Mouse (Mus musculus): Measurements from ENCODE around the gene Smim12.

Gene Smim12

DNA sequence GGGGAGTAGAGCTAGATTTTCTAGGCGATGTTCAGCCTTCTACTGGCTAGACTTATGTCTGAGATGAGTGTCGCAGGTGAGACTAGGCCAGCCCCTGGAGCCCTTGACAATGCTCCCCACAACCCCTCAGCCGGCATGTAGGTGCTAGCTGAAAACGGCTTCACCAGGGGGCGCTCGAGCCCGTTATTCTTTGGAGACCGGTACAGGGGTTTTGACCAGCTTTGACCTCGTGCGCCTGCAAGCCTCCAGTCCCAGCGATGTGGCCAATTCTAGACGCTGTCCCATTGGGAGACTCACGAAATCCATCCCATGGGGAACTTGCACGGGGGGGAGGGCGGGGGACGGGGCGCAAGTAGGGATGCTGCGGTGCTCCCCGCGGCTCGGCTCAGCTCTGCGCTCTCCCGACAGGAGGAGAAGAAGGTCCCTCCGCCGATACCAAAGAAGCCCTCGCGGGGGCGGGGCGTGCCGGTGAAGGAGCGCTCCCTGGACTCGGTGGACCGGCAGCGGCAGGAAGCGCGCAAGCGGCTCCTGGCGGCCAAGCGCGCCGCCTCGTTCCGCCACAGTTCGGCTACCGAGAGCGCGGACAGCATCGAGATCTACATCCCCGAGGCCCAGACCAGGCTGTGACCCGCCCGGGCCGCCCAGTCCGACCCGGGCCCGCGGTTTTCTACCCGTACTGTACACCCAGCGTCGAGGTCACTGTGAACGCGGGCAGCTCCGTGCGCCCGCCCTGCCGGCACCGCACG is 7.7 kb upstream of the Smim12 start:
- peak; percentile 3; the same call in 1 of the 2 replicates for ATAC-seq (ENCODE audit: low TSS enrichment)

DNA sequence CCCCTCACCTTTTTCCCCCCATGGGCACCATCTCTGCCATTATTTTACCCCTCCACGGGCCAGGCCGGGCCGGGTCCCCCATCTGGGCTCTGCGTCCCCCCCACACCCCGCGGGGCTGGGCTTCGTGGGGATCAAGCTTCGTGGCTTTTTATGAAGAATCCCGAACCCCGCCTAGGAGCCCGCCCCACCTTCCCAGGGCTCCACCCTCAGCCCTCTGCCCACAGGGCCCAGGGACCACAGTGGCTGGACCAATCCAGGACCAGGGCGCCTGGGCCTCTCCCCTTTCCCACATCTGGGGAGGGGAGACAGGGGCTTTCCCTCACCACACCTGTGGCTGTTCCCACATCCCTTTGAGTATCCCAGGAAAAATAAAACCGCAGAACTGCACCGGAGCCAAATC is 7.0 kb upstream of the Smim12 start:
- no peak for ATAC-seq (ENCODE audit: low TSS enrichment)

DNA sequence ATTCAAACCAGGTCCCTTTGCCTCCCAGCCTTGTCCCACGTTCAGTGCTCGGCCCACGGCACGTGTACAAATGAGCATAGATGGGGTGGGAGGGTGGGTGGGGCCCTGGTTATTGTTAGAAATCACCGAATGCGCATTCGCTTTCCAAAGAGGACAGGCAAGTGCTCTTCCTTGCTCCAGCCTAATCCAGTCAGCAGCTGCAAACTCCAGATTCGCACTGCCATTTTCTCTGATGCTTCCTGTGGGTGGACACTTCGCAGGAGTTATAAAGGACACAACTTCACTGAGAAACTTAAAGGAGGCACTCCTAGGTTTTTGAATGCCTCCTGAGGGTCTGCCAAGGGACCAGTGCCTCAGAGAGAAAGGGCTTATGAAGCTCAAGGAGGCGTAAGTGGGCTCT is 6.3 kb upstream of the Smim12 start:
- 0 out of 2 replicates have a peak, but pooled peaks have one; percentile 8 for ATAC-seq (ENCODE audit: low TSS enrichment)

DNA sequence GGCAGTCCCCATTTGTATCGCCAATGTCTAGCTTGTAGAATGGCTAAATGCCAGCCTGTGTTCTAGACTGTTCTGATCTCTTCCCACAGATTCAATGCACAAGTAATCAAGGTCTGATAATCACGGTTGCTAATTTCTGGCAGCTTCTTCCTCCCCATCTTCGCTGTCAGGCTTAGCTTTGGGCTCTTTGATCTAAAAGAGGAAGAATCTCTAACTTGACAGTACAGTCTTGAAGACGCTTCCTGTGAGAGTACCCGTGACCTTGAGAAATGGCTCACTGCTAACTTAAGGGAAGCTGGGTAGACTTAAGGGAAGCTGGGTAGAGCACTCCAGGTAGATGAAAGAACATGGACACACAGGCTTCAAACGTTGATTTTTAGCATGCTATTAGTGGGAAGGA is 888 bp upstream of the Smim12 start:
- ATAC-seq (ENCODE audit: low TSS enrichment): no peak

DNA sequence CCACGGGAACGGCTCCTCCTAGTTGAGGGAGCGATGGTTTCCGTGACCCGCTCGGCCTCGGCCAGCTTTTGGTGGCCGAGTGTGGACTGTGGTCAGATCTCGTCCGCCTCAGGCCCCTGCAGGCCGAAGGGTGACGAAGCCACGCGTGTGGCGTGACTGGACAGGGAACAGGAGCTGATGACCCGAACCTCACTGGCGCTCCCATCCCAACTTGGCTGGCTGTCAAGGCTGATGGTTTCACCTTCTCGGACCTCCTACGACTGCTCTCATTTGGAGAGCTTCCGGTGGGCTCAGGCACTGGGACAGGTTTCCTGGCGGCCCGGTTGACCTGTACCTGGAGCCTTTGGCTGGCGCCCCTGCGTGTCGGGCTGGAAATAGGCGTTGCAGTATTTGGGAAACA is 369 bp downstream of the Smim12 start:
- peak; percentile 14; the same call in 1 of the 2 replicates for ATAC-seq (ENCODE audit: low TSS enrichment)

DNA sequence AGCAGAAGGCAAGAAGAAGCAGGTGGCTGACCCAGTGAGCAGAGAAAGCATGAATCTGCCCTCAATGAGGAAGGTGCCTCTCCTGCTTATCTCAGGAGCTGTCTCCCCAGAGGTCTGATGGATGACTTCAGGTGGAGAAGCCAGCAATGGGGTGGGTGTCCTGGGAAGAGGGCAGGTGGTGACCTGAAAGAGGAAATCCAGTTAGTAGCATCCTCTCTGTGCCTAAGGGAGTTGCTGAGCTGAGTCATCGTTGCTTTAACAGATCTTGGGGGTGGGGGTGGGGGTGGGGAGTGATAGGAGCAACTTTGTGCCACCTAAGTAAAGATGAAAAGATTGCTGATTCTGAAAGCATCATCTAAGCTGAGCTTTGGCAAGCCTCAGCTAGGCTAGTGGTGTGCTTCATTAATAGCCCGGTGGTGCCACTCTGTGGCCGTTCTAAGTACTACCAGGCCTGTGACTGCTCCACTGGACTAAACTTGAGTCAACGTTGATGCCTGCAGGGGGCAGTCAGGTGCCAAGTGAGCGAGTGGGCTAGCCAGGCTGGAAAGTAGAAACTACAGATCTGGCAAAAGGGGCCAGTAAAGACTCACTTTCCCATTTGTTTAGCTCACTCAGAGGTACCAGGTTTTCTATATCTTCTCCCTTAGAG is 6.2 kb downstream of the Smim12 start:
- ATAC-seq (ENCODE audit: low TSS enrichment): peak; percentile 94

DNA sequence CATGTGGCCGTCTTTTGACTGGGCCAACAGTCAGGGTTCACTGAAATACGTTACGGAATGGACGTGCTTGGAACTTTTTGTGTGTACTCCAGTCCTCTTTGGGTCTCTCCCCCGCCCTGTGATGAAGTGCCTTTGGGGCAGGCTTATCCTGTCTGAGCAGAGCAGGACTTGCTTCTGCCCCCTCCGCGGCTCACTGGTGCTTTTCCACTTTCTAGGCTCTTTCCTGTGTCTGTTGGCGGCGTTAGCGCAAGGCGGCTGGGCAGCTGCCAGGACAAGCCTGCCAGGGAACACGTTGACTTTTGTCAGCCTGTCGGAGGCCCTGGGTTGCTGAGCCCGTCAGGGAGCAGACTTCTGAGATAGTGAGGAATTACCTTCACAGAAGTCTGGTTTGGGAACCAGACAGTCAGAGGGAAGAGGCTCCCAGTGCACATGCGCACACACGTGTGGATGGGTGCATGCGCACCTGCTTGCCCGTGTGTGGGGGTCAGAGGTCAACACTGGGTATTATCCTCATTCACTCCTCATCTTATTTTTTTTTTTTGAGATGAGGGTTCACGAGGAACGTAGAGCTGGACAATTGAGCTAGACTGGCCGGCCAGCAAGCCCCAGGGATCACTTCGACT is 8.5 kb downstream of the Smim12 start:
- peak; percentile 49 for ATAC-seq (ENCODE audit: low TSS enrichment)

DNA sequence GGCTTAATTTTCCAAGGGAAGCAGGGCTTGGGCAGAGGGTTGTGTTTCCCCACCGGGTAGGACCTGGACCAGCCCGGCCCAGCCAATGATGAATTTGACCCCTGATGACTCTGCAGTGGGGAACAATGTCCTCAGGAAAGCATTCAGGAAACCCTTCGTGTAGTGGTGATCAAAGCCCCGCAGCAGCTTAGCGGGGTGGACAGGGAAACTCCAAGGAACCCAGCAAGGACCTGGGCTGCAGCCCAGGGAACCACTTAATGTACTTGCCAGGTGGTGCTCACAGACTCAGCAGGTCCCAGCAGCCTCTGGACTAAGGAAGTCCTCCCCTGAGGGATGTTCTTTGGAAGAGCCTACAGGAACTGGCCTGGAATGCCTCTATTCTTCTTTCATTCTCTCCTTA is 13.2 kb downstream of the Smim12 start:
- ATAC-seq (ENCODE audit: low TSS enrichment): no peak

DNA sequence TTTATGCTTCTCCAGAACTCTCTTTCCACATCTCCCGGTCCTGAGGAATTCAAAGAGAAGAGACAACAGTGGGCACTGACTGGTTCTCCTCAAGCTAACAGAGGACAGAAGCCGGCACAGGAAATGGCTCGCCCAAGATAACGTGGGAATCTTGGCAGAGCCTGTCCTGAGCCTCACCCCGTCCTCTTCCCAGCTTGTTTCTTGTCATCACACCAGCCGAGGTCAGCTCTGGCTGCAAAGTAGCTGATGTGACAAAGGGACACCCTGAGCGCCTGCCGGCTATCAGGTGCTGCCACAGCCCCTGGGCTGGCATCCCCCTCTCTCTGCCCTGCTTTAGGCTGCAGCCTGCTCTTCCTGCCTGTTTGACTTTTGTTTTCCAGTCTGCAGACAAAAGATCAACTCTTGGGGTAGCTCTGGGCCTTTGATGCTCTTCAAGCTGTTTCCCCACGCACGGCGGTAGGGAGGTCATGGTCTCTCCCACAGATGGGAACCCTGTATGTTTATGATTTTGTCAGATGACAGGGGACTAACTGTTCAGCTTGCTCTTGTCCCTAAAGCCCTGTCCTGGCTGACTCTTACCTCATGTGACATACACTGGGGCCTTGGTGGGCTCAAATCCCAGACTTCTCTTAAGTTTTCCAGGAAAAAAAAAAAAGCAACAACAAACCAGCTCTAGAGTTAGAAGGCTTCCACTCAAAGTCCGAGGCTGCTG is 14.8 kb downstream of the Smim12 start:
- ATAC-seq (ENCODE audit: low TSS enrichment): no peak

DNA sequence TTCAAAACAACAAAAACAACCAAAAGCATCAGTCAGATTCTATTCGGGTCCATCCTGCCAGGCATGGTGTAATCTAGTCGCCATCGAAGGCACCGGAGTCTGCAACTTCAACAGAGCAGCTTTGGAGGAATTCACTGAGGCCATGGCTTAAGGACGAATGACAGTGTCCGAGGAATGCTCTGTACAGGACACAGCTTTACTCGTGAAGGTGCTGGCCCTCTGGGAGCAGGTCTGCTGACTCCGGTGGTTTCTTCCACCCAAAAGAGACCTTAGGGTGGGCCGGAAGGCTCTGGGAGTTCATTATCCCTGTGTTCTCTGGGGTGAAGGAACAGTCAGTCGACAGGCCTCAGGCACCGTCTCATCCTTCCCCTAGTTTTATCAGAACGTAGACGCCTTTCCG is 18.0 kb downstream of the Smim12 start:
- no peak for ATAC-seq (ENCODE audit: low TSS enrichment)

DNA sequence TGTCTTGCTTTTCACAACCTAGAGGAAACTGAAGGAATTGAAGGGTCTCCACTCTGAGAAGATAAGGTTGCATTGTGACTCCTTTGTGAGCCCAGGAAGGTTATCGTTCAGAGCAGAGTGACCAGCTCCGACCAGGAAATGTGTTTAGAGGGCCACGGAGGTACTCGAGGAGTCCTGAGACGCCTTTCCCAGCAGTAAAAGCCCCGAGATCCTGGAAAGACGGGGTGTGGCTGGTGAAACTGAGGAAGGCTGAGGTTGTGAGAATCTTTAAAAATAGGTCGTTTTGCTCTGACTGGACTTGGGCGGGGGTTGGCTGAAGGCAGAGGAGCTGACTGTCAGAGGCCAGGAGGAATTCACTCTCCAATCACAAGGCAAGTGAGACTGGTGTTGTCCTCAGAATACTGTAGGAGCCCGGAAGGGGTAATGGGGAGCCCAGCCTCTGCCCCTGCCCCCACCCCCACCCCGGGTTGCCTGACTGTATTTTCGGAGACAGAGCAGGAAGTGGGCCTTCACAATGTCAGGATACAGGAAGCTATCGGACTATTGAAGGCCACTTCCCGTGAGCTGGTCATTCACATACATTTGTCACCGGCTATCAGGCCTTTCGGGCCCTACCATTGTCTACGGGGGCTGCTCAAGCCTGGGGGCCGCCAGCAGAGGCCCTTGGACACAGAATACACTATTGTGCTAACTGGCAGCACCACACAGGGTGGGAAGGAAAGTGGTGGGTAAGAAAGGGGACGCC is 20.0 kb downstream of the Smim12 start:
- ATAC-seq (ENCODE audit: low TSS enrichment): no peak

DNA sequence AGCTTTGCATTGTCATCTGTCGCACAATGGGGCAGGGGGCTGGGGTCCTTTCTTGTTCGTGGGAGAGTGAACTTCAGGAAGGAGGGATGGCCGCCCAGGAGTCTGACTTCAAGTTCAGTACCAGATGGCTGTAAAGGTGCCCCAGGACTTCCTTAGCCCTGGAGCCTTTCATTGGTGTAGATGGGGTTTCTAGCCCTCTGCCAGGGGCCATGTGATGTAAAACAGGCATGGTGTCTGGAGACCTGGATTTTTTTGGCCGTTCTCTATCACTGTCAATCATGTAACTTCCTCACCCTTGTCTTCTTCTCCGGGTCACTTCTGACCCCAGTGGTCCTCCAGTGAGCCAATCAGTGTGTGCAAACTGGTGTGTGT is 20.6 kb downstream of the Smim12 start:
- ATAC-seq (ENCODE audit: low TSS enrichment): no peak

DNA sequence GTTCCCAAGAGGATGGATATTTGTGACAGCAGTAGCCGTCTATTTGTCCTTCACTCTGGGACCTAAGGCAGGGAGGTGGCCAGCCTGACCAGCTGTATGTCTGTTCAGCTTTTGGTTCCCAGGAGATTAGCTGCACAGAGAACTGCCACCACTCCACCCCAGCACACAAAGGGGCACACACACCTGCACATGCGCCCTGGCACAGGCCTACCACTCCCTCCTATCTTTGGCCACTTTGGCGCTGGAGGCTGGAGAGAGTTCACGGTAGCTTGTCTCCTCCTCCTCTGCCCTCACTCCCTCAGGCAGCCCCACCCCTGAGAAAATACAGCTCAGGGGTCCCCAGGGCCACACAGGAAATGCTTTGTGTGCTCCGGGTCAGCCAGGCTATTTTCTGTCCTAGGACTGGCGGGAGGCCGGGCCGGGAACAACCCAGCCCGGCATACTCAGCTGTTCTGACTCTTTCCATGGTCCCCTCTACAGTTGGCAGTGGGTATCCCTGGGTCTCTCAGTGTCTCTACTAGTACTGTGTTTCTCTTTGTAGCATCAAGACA is 34.9 kb downstream of the Smim12 start:
- ATAC-seq (ENCODE audit: low TSS enrichment): no peak

DNA sequence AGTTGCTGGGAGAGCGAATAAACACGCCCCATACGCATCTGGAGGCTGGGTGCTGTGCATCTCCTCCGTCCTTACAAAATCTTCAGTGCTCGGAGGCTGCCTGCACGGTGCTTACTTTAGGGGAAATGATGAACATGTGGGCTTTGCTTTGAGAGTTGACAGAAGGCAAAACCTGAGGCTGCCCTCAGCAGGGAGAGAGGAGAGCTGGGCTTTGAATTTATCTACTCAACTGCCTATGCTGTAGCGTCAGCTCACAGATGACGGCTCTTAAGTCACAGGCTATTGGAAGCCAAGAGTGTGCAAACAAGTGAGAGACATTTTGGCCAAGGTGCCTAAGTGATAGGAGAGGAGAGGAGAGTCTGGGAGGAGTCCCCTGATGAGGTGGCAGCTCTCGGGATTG is 35.7 kb downstream of the Smim12 start:
- ATAC-seq (ENCODE audit: low TSS enrichment): no peak

DNA sequence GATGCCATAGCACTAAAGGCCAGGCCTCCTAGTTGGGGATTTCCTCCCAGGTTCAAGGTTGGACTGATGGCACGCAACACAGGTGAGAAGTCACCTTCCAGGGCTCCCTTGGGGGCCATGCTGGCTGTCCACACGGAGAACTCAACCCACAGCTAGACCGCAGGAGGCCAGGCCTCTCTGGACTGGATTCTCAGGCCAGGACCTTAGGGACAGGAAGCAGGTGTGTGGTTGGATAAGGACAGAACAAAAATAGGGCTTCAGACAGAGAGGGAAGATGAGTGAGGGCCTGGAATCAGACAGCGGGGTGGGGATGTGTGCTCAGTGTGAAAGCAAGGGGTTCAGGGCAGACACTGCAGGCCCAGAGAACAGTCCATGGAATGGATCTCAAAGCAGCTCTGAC is 43.3 kb downstream of the Smim12 start:
- no peak for ATAC-seq (ENCODE audit: low TSS enrichment)

DNA sequence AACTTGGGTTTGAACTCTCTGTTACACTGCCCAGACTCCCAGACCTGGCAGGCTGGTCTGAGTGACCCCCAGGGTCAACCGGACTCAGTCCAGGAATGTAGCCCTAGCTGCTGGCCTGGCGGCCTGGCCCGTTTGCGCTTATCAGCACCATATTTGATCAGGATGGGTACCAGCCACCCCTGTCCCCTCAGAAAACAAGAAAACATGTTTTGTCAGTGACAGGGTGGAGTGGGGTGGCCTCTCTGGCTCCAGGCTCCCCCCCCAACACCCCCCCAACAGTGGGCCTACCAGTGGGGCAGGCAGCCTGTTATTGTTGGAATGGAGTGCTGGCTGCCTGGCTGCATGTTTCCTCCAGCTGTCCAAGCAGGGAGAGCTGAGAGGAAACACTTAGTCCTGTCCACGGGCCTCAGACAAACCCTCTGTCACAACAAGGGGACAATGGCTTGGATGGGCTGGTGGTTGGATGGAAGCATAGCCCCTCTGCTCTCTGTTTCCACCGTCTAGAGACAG is 45.5 kb downstream of the Smim12 start:
- ATAC-seq (ENCODE audit: low TSS enrichment): no peak

DNA sequence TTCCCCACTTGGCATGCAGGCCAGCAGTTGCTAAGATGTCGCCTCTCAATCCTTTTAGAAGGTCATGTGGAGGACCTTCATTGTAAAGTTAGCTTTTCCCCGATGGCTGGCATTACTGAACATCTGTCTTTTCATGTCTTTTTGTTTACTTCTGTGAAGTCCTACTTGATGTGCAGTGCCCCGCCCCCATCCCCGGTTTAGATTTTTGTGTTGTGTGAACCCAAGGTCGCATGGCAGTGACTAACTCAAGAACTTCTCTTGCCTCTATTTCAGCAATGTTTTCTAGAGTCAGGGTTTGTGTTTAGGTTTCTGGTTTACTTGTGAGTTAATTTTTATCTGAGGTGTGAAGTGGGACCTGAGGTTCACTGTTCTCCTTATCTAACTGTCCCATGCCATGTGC is 49.0 kb downstream of the Smim12 start:
- no peak for ATAC-seq (ENCODE audit: low TSS enrichment)
